Mouse (Mus musculus): ENCODE measurements around the gene Cds2. TPM values are rescaled to one million over a fixed set of nuclear protein-coding genes. Genes with fewer than 3 reads are reported as not detected.

The Cds2 gene
- 6.1 and 10.3 TPM in 2 replicates for polyA plus RNA-seq (2012; ENCODE audit: low replicate concordance)

GRCm38 (mm10) chr2:132262879-132263398, at the start of gene Cds2:
Gene Cds2 (plus strand): TSS chr2:132263148.

GRCm38 (mm10) chr2:132247539-132248313, 15.2 kb upstream of the Cds2 start, which contains the start of gene Tmem230:
Gene Tmem230 (minus strand): TSS chr2:132247807.

GRCm38 (mm10) chr2:132252542-132253528, 10.1 kb upstream of the Cds2 start, which contains the start of gene Pcna:
Gene Pcna (minus strand): TSS chr2:132253314.

Other genes with a start within 250 kb of the Cds2 start
- gene Rassf2, start 232.9 kb upstream of the Cds2 start, polyA plus RNA-seq (2012; ENCODE audit: low replicate concordance): 11.0 and 19.3 TPM in 2 replicates
- 0.65 and 4.9 TPM in 2 replicates for gene Slc23a2, start 118.0 kb upstream of the Cds2 start, polyA plus RNA-seq (2012; ENCODE audit: low replicate concordance)
- 15.2 and 19.9 TPM in 2 replicates for gene Tmem230, start 15.3 kb upstream of the Cds2 start, polyA plus RNA-seq (2012; ENCODE audit: low replicate concordance)
- gene Pcna, start 9.8 kb upstream of the Cds2 start, polyA plus RNA-seq (2012; ENCODE audit: low replicate concordance): 14.3 and 88.7 TPM in 2 replicates
- gene Prokr2, start 122.3 kb downstream of the Cds2 start, polyA plus RNA-seq (2012; ENCODE audit: low replicate concordance): 0.11 TPM in 1 of 2 replicates, not detected in the other

Data from leukemia stem cell, adult 10-12 weeks (primary cell).